Mouse (Mus musculus): Measurements from ENCODE around the gene Per2.

DNA sequence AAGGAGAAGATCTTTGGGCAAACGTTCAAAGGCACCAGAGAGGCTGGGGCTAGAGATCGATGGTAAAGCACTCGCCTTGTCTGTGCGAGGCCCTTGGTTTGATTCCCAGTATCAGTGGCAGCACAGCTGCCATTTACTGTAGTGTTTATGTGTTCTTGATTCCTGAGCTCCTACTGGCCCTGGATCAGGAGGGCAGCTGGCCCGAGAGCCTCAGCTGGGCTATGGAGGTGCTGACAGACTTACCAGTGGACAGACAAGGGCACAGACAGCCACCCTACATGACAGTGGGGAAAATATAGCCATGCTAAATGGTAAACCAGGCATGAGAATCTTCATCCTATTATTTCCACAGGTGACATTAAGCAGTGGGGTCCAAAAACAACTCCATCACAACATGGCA lies 8.3 kb downstream of the Per2 start:
- no peak for TF ChIP-seq CTCF (IDR thresholded peaks at IDR 0.05; ENCODE audit: extremely low read depth, insufficient read depth, insufficient read length, insufficient replicate concordance)
- TF ChIP-seq POLR2A (IDR thresholded peaks at IDR 0.05; ENCODE audit: low read depth, low read length), result no peak

Measured in spleen, adult 2 months (tissue).